Mouse (Mus musculus): ENCODE data around the gene Fzd9.

- no peak for TF ChIP-seq POLR2A (IDR thresholded peaks at IDR 0.05; ENCODE audit: insufficient read depth, low read length)
- TF ChIP-seq CTCF (IDR thresholded peaks at IDR 0.05; ENCODE audit: low read depth, low read length) = no peak
- TF ChIP-seq EP300 (IDR thresholded peaks at IDR 0.05; ENCODE audit: insufficient read depth, low read depth, low read length) = 0 out of 2 replicates have a peak, but pooled peaks have one; percentile 42
Observed at GRCm38 (mm10) chr5:135248956-135249676, 1.9 kb downstream of the Fzd9 start.

All from ES-Bruce4 (cell line).